Mouse (Mus musculus) layer of hippocampus, adult 8-10 months (tissue): ENCODE data around the gene Mtfp1. TPM values are rescaled to one million over a fixed set of nuclear protein-coding genes. Genes with fewer than 3 reads are reported as not detected.

Experiments used
- DNase-seq, 2 experiments: peaks; one replicate each; pipeline ENCODE4 v3.0.0; 2022; ENCODE audit warnings: low spot score in 2 of 2
- microRNA-seq, 2 experiments: library from miRNA; unstranded; fragments of <30 nt; microRNA quantifications; one replicate each; pipeline ENCODE4 v1.2.0; 2022
- total RNA-seq, 4 experiments: library from RNA; stranded (reverse); gene quantifications; 2 replicates each; pipeline ENCODE4 v1.2.4; 2022

The Mtfp1 gene
- total RNA-seq, 4 experiments from 2014 or later: 93.7 to 108 (median 102) TPM

- DNase-seq: peak in 1 of 2 experiments; percentile 73
Observed at GRCm38 (mm10) chr11:4083316-4084078, 11.7 kb downstream of the Mtfp1 start.

- DNase-seq: peak in 1 of 2 experiments; percentile 82
Observed at GRCm38 (mm10) chr11:4080219-4080618, 15.0 kb downstream of the Mtfp1 start.

- DNase-seq: no peak
Observed at GRCm38 (mm10) chr11:4078267-4078933, 16.8 kb downstream of the Mtfp1 start.

GRCm38 (mm10) chr11:4076633-4077032 lies 18.6 kb downstream of the Mtfp1 start:
- DNase-seq: no peak

DNA sequence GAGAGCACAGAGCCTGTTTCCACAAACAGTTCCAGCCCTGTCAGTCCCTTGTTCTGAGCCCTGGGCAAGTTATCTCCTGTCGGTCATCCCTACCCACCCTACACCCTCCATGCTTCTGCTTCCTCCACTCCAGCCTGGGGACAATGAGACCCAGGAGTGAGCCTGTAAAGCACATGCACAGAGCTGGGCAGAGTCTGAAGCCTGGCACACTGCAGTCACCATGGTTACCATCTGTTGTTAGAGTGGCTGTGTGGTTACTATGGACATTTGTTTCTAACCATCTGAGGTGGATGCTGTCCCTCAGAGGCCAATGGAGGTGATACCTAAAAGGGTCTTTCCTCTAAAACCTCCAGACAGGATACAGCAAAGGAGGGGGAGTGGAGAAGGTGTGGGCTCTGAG lies 25.6 kb downstream of the Mtfp1 start:
- DNase-seq: no peak

DNA sequence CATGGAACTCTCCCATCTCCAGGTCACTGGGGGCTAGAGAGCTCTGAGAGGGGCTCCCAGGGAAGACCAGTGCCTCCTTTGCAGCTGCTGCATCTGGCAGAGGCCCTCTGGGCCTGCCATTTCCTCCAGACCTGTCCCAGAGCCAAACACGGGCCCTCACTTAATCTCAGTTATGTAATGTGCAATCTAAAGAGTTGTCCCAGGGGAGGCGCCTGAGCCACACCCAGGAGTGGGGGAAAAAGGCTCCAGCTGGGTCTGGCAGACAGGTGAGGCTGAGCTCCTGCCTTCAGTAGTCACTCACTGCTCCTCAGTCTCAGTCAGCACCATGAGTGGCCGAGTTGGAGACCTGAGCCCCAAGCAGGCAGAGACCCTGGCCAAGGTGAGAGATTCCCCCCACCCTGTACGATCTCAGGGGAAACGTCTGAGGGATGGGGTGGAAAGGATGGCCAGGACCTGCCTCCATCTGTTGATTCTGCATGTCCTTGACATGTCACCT lies 30.6 kb downstream of the Mtfp1 start, which contains the start of gene Sec14l3:
Gene Sec14l3 (plus strand): TSS at position 215 of the 496 bp plus-strand sequence.
- no peak for DNase-seq

DNA sequence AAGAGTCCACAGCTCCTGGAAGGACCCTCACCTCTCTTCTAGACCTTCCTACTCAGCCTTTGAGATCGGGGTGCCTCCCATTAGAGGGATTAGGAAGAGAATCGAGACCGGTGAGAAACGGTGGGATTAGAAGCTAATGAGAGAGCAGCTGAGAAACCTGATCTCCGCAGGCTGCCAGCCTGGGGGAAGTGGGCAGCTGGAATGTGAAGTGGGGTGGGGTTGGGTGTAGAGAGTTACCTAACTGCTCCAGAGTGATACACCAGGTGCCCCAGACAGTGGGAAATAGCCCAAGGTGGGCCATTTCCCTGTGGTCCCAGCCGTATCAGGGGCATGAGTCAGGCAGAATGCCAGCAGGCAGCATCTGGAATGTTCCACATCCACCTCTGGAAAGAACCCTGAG lies 32.3 kb downstream of the Mtfp1 start:
- DNase-seq: no peak

DNA sequence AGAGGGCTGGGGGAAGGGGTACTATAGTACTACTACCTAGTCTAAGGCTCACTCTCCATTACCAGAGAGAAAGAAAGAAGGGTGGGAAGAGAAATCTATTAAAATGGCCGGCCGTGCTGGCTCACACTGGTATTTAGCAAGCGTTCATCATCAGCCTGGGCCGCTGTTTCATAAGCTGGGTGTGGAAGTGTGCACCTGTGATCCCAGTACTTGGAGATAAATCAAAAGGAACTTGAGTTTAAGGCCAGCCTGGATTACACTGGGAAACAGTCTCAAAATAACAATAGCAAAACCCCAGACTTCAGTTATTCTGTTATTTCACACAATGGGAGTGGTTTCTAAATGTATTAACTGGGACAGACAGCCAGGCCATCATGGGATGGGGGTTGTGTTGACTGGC lies 32.7 kb downstream of the Mtfp1 start:
- DNase-seq: no peak

DNA sequence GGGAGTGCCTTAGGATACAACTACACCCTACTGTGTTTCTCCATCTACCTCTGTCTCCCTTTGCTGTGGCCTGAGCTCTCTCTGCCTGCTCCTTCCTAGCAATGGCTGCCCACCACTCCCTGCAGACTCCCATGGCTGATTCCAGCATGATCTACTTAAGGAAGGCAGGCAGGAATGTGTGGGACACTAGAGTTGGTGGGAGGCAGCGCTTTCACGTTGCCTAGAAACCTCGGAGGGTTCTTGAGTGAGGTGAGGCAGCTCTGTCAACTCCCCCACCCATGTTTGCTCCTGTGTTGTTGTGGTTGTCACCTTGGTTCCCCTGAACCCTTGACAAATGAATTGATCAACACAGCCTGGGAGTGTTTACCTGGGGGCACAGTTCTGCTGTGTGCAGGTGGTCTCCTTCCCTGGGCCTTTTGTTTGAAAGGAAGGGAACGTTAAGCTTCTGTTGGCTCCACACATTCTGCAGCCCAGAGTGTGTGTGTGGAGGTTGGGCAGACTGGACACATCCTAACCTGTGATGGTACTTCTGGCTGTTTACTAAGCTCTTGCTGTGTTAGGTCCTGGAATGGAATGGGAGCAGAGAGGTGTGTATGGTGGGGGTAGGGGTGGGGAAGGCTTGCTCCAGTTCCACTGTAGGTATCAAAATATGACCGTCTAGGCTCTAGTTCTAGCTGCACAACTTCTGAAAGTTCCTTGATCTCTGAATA lies 34.2 kb downstream of the Mtfp1 start:
- DNase-seq: no peak

GRCm38 (mm10) chr11:4053586-4053985 lies 41.7 kb downstream of the Mtfp1 start:
- peak; percentile 49 to 71 for DNase-seq

DNA sequence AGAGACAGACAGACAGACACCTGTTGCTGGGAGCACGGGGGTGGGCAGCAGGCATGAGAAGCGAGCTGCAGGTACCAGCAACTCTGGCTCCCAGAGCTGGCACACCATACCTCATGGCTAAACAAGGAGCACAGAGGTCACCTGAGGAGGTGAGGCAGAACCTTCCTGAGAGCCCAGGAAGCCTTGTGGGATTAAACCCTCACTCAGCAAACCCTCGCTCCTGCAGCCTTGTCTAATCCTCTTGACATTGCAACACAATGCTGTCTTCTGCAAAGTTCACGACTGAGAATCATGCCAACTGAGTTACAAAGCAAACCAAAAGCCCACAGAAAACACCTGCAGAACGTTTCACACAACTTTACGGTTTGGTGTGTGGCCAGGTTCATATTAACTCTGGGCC lies 46.8 kb downstream of the Mtfp1 start:
- DNase-seq: no peak

GRCm38 (mm10) chr11:4047766-4048165 lies 47.5 kb downstream of the Mtfp1 start:
- DNase-seq: no peak

GRCm38 (mm10) chr11:4046526-4046925 lies 48.7 kb downstream of the Mtfp1 start:
- no peak for DNase-seq

DNA sequence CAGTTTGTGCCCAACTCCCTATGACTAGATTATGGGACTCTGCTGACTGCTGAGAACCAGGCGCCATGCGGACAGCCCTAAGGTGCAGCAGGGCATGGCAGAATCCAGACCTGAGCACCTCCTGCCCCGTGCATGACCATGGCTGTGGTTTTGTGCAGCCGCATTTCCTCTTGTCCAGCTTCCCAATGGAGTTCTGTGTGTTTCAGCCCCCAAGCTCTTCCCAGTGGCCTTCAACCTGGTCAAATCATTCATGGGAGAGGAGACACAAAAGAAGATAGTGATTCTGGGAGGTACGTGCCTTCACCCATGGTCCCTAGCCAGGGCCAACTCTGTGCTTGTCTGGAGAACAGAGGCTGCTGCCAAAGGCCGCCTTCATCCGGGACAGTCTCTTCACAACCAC lies 52.2 kb downstream of the Mtfp1 start:
- no peak for DNase-seq

Small RNA genes lying within 50 kb of the gene (microRNA-seq; reads per million reads assigned to microRNA genes)
- 2.2 to 2.5 reads per million in 2 experiments for gene Mir3060

Other genes starting within 250 kb of the Mtfp1 start
- 10 to 100 TPM; 63.6 to 77.0 (median 69.9) TPM for gene Osbp2, start 231.5 kb downstream of the Mtfp1 start, total RNA-seq
- 1 to 10 TPM in 2 of 4 experiments, under 1 TPM in 2; 0.52 to 1.0 (median 0.83) TPM for gene 4921536K21Rik, start 200.3 kb downstream of the Mtfp1 start, total RNA-seq
- 10 to 100 TPM; 19.1 to 26.7 (median 22.9) TPM for gene Dusp18, start 200.2 kb downstream of the Mtfp1 start, total RNA-seq
- 10 to 100 TPM; 15.0 to 19.8 (median 16.9) TPM for gene Slc35e4, start 180.8 kb downstream of the Mtfp1 start, total RNA-seq
- 10 to 100 TPM; 14.5 to 50.2 (median 26.1) TPM for gene Tcn2, start 163.3 kb downstream of the Mtfp1 start, total RNA-seq
- gene Pes1, start 131.5 kb downstream of the Mtfp1 start, total RNA-seq: 10 to 100 TPM; 36.4 to 50.9 (median 43.0) TPM
- under 1 TPM in 2 of 4 experiments, not detected in 2; 0.36 to 0.72 TPM for gene 4930556J24Rik, start 118.7 kb downstream of the Mtfp1 start, total RNA-seq
- 10 to 100 TPM in 3 of 4 experiments, 1 to 10 TPM in 1; 9.3 to 10.9 (median 10.6) TPM for gene Gal3st1, start 111.8 kb downstream of the Mtfp1 start, total RNA-seq
- gene Sec14l4, start 64.0 kb downstream of the Mtfp1 start, total RNA-seq: under 1 TPM; 0.25 to 0.76 (median 0.52) TPM
- gene Sec14l3, start 30.6 kb downstream of the Mtfp1 start, total RNA-seq: 1 to 10 TPM; 1.4 to 2.9 (median 1.9) TPM
- 10 to 100 TPM; 52.3 to 62.7 (median 57.1) TPM for gene Sec14l2, start 28.0 kb upstream of the Mtfp1 start, total RNA-seq
- 10 to 100 TPM; 32.4 to 36.4 (median 35.0) TPM for gene Rnf215, start 39.8 kb upstream of the Mtfp1 start, total RNA-seq
- gene Ccdc157, start 64.8 kb upstream of the Mtfp1 start, total RNA-seq: 10 to 100 TPM; 13.8 to 18.5 (median 15.4) TPM
- 10 to 100 TPM; 57.6 to 66.7 (median 63.6) TPM for gene Sf3a1, start 64.9 kb upstream of the Mtfp1 start, total RNA-seq
- gene Tbc1d10a, start 91.3 kb upstream of the Mtfp1 start, total RNA-seq: 10 to 100 TPM; 26.7 to 31.7 (median 28.8) TPM
- gene Castor1, start 122.8 kb upstream of the Mtfp1 start, total RNA-seq: 1 to 10 TPM; 3.1 to 5.8 (median 4.9) TPM
- gene Osm, start 141.0 kb upstream of the Mtfp1 start, total RNA-seq: under 1 TPM in 2 of 4 experiments, not detected in 2; 0.65 to 0.93 TPM
- 1 to 10 TPM in 3 of 4 experiments, under 1 TPM in 1; 0.71 to 2.8 (median 1.6) TPM for gene Lif, start 162.1 kb upstream of the Mtfp1 start, total RNA-seq